Mouse (Mus musculus): ENCODE results near the gene Qpctl. TPM values are rescaled to one million over a fixed set of nuclear protein-coding genes. Genes with fewer than 3 reads are reported as not detected.

Gene Qpctl
- 10 to 100 TPM; 20.9 to 22.8 TPM for total RNA-seq (2021)
- long read RNA-seq, transcript Qpctl-201 (7 exons, 2,710 nt), result major isoform, 22 of 56 reads
- long read RNA-seq, partial matches to known transcripts, result 13 of 56 reads
- long read RNA-seq, other reads (novel, unspliced or antisense), result 21 of 56 reads

GRCm38 (mm10) chr7:19148875-19149541 is at the start of gene Qpctl:
Qpctl (minus strand) TSS chr7:19149291.
- peak; percentile 97 for DNase-seq (ENCODE audit: low spot score in 2 of 2)

- no peak for DNase-seq (ENCODE audit: low spot score in 2 of 2)
Observed at GRCm38 (mm10) chr7:19197985-19198384, 48.9 kb upstream of the Qpctl start.

GRCm38 (mm10) chr7:19196676-19197075 is 47.6 kb upstream of the Qpctl start:
- peak; percentile 44 to 48 for DNase-seq (ENCODE audit: low spot score in 2 of 2)

GRCm38 (mm10) chr7:19194676-19195075 is 45.6 kb upstream of the Qpctl start:
- DNase-seq (ENCODE audit: low spot score in 2 of 2), result no peak

GRCm38 (mm10) chr7:19184758-19185157 is 35.7 kb upstream of the Qpctl start:
- peak in 1 of 2 experiments; percentile 44 for DNase-seq (ENCODE audit: low spot score in 2 of 2)

- DNase-seq (ENCODE audit: low spot score in 2 of 2), result no peak
Observed at GRCm38 (mm10) chr7:19184250-19184649, 35.2 kb upstream of the Qpctl start.

- no peak for DNase-seq (ENCODE audit: low spot score in 2 of 2)
Observed at GRCm38 (mm10) chr7:19180862-19181429, 31.9 kb upstream of the Qpctl start.

- DNase-seq (ENCODE audit: low spot score in 2 of 2), result no peak
Observed at GRCm38 (mm10) chr7:19179936-19180335, 30.8 kb upstream of the Qpctl start.

- peak; percentile 59 to 75 for DNase-seq (ENCODE audit: low spot score in 2 of 2)
Observed at GRCm38 (mm10) chr7:19179173-19179572, 30.1 kb upstream of the Qpctl start.

GRCm38 (mm10) chr7:19178443-19179092 is 29.5 kb upstream of the Qpctl start:
- DNase-seq (ENCODE audit: low spot score in 2 of 2), result peak; percentile 88 to 89

- DNase-seq (ENCODE audit: low spot score in 2 of 2), result no peak
Observed at GRCm38 (mm10) chr7:19178035-19178434, 28.9 kb upstream of the Qpctl start.

GRCm38 (mm10) chr7:19177216-19177615 is 28.1 kb upstream of the Qpctl start:
- DNase-seq (ENCODE audit: low spot score in 2 of 2), result no peak

- no peak for DNase-seq (ENCODE audit: low spot score in 2 of 2)
Observed at GRCm38 (mm10) chr7:19176516-19176947, 27.4 kb upstream of the Qpctl start.

- peak; percentile 75 to 78 for DNase-seq (ENCODE audit: low spot score in 2 of 2)
Observed at GRCm38 (mm10) chr7:19175708-19176515, 26.8 kb upstream of the Qpctl start, which contains the start of gene Eml2. Eml2 (plus strand) TSS chr7:19176421.

- peak; percentile 91 to 94 for DNase-seq (ENCODE audit: low spot score in 2 of 2)
Observed at GRCm38 (mm10) chr7:19172874-19173273, 23.8 kb upstream of the Qpctl start.

GRCm38 (mm10) chr7:19171831-19172230 is 22.7 kb upstream of the Qpctl start:
- DNase-seq (ENCODE audit: low spot score in 2 of 2), result no peak

- peak; percentile 34 to 48 for DNase-seq (ENCODE audit: low spot score in 2 of 2)
Observed at GRCm38 (mm10) chr7:19170142-19170541, 21.1 kb upstream of the Qpctl start.

- DNase-seq (ENCODE audit: low spot score in 2 of 2), result no peak
Observed at GRCm38 (mm10) chr7:19169506-19169905, 20.4 kb upstream of the Qpctl start.

- no peak for DNase-seq (ENCODE audit: low spot score in 2 of 2)
Observed at GRCm38 (mm10) chr7:19166990-19167389, 17.9 kb upstream of the Qpctl start.

- DNase-seq (ENCODE audit: low spot score in 2 of 2), result no peak
Observed at GRCm38 (mm10) chr7:19165656-19166423, 16.7 kb upstream of the Qpctl start, which contains the start of gene Gipr. Gipr (minus strand) TSS chr7:19166127.

Measured in layer of hippocampus, postnatal 10 days (tissue).